Mouse (Mus musculus) left cerebral cortex, postnatal 14 days (tissue): Measurements from ENCODE around the gene Mrpl43. TPM values are rescaled to one million over a fixed set of nuclear protein-coding genes. Genes with fewer than 3 reads are reported as not detected.

Source experiments
- DNase-seq, 2 experiments: peaks; one replicate each; pipeline ENCODE4 v3.0.0; 2021 to 2022; ENCODE audit warnings: low spot score in 2 of 2, mixed read lengths in 1 of 2
- intact Hi-C: fragments of 180-260 bp; cut with DNase I; formaldehyde crosslinking; loops from one replicate; pipeline ENCODE4 v1.15.1; 2025
- total RNA-seq, 2 experiments: library from RNA; stranded (reverse); gene quantifications; 2 replicates each; pipeline ENCODE4 v1.2.3; 2021

The Mrpl43 gene
- total RNA-seq, 2 experiments from 2014 or later: 41.2 to 44.6 TPM

DNA sequence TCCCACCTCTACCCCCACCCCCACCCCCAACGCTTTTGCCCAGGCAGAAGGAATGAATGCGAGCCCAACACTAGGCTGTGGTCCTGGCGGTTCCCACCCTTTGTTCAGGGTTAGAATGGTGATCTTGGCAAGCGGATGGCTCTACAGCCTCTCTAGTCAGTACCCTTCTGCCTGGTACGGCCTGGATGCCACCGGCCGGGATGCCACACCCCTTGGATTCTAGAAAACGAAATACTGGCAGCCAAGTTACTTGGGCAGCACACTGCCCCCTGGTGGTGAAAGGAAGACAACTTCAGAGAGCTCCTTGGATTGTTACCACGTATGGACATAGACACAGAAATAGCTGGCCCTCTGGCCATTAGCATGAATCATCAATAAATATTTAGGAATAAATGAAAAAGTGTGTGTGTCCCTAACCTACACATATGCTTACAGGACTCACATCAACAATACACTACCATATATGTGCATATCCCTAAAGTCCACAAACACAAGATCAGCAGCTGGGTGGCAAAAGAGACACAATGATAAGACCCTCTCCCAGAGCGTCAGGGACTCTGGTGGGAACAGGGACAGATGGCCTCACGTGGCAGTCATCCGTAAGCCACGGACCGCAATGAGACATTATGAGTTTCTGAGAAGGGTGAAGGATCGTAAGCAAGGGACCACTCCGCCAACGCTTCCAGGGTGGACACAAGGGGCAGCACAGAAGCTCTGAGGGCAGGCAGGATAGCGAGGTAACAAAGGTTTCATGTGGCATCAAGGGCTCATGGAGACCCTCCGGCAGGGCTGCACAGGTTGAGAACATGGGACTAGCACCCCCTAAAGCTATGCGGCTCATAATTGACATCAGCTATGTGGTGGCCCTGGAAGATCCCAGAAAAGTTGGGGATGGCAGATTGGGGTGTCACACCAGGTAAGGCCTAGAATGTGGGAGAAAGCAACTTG is 24.8 kb upstream of the Mrpl43 start:
- intact Hi-C loops: loop anchor here (2.0 to 5.0 kb wide), 2 partner anchors 18 to 44 kb away; partner anchors contain the start of gene Sema4g
- peak; percentile 88 to 90 for DNase-seq

GRCm38 (mm10) chr19:45030111-45030510 is 23.9 kb upstream of the Mrpl43 start:
- intact Hi-C loops: loop anchor here (2.0 to 5.0 kb wide), 2 partner anchors 17 to 43 kb away; partner anchors contain the start of gene Sema4g
- DNase-seq: no peak

DNA sequence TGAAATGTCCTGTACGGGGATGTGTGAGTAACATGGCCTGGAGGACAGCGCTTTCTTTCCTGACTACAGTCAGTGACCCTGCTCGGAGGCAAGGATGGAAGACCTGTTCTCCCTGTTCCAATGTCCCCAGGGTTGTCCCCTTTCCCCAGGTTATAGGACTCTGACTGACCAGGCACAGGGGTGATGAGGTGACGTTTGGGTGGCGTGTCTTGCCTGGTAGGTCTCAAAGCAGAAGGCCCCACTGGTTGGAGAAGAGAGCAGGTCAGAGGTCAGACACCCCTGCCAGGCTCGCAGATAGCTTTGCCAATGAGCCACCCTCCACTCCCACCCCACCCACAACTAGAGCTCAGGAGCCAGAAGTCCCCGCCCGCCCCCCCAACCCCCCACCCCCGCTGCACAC is 23.3 kb upstream of the Mrpl43 start:
- no peak for DNase-seq
- intact Hi-C loops: no loop called here

DNA sequence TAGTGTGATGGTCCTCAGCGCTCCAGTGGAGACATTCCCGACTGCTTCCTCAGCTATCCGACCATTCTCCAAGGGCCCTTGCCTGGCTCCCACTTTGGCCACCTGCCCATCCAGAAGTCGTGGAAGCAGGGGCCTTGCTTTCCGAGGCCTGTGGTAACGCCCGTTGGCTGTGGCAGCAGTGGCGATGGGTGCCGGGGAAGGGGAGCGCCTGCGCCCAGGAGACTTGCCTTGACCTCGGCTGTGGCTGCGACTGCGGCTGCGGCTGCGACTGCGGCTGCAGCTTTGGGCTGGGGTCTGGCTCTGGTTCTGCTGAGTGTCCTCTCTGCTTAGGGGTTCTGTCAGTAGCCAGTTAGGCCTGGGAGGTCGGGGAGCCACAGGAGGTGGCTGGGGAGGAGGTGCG is 22.5 kb upstream of the Mrpl43 start:
- intact Hi-C loops: no loop called here
- no peak for DNase-seq

DNA sequence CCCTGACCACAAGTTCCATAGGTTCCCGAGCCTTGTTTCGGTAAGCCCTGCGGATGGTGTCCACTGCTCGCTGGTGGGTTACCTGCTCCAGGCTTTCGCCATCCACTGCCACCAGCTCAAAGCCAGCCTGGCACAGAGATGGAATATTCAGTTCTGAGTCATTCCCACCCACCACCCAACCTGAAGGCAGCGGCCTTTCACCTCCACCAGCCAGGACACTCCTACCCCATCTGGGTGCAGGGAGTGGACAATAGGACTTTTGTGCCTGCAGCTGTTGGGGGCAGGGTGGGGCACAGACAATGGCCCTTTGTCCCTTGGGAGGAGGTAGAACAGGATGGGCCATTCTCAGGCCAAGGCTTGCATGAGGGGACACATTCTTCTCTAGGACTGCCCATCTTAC is 21.6 kb upstream of the Mrpl43 start:
- DNase-seq: no peak
- intact Hi-C loops: no loop called here

DNA sequence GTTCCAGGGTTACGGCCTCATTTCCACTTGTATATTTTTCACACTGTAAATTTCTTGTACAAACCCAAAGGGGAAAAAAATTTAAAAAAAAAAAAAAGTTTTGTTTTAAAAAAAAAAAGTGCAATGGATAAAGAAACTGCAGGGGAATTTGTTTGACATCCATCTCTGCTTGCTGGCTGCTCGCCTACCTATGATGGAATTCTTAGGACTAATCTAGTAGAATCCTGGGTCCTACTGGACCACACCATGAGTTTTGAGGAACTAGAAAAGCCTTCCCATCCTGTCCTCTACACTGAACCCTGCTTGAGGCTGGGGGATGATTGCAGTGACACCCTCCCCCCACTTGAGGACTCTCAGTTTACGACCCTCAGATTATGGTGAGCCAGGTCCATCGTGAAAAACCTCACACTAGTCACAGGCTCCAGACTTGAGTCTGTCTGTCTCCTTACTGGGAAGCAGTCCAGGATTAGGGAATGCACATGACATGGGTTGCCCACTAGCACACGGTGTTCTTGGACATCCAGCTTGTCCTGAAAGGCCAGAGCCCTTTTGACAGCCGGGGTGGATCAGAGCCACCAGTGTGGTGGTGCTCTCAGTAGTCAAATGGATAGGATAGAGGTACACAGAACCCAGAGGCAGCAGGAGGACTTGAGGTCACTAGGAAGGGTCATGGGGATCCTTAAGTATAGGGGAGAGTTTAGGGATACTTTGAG is 20.9 kb upstream of the Mrpl43 start:
- DNase-seq: no peak
- intact Hi-C loops: no loop called here

- intact Hi-C loops: no loop called here
- DNase-seq: no peak
Measured at GRCm38 (mm10) chr19:45025937-45026568, 19.8 kb upstream of the Mrpl43 start.

DNA sequence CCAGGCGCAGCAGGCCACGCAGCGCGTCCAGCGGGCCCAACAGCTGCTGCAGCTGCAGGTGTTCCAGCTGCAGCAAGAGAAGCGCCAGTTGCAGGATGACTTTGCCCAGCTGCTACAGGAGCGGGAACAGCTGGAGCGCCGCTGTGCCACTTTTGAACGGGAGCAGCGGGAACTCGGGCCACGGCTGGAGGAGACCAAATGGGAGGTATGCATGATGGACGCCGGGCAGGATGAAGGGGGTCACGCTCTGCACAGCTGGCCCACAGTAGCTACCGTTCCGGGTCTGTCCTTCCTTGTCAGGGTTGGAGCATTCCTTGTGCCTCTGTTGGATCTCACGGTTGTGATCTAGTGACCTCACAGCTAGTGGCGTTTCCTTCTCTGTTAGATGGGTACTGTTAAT is 18.5 kb upstream of the Mrpl43 start:
- intact Hi-C loops: no loop called here
- DNase-seq: no peak

GRCm38 (mm10) chr19:45023993-45024392 is 17.8 kb upstream of the Mrpl43 start:
- intact Hi-C loops: no loop called here
- no peak for DNase-seq

- DNase-seq: no peak
- intact Hi-C loops: no loop called here
Measured at GRCm38 (mm10) chr19:45021362-45021761, 15.1 kb upstream of the Mrpl43 start.

DNA sequence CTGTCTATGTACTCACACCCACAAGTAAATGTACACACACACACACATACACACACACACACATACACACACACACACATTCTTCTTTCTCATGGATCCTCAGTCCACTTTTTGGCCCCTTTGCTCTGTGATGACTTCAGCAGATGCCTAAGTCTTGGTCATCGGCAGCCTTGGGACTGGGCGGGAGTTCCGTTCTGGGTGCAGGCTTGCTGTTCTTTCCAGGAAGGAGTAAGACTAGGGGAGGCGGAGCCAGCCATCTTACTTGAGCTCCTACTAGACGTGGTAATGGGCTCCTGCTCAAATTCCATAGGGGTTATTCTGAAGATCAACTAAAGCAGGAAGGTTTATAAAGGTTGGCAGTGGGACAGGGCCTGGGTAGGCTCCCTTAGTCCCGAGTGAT is 14.1 kb upstream of the Mrpl43 start:
- no peak for DNase-seq
- intact Hi-C loops: no loop called here

GRCm38 (mm10) chr19:45018351-45018831 is 12.1 kb upstream of the Mrpl43 start:
- DNase-seq: no peak
- intact Hi-C loops: no loop called here

DNA sequence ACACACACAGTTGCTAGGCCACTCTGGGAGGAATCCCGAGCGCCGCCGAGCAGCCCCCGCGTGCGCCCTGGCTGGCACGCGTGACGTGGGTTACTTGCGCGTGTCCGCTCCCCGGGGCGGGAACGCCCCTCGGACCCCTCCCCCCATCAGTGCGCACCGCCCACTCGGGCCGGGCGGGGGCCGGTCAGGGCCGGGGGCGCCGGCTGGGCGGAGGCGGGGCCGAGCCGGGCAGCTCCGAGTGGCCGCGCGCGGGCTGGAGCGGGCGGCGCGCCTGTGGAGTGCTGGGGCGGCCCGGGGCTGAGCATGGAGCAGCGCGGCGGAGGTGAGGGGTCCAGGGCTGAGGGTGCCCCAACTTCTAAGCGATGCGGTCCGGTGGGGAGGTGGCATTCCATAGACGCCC is 11.7 kb upstream of the Mrpl43 start:
- peak; percentile 75 to 90 for DNase-seq
- intact Hi-C loops: loop anchor here (1.0 kb wide), 1 partner anchor 29 kb away; the partner anchor contains the start of gene Sfxn3

DNA sequence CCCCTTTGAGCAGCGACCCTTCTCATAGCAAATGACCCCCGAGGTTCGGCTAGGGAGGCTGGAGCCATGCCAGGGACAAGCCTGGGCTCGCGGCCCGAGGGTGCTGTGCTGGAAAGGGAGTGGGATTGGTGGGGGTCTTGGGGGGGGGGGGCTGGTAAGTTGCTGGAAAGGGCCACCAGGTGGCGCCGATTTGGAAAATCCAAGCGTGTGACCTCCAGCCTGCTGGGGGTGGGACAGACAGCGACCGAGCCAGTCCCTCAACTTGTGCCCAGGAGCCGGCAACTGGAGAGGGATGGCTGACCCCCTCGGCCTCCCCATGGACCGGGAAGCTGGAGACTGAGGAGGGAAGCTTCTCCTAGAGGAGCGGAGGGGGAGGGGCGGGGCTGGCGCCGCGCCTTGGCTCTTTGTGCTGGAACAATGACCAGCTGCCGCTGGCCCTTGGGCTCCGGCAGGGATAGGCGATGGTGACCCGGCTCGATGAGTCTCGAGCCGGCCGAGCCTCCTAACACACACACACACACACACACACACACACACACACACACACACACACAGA is 11.1 kb upstream of the Mrpl43 start:
- intact Hi-C loops: loop anchor here (1.0 kb wide), 1 partner anchor 30 kb away; the partner anchor contains the start of gene Sfxn3
- DNase-seq: peak; percentile 73 to 82

GRCm38 (mm10) chr19:45016341-45017215 is 10.3 kb upstream of the Mrpl43 start:
- intact Hi-C loops: loop anchor here (1.0 kb wide), 1 partner anchor 31 kb away; the partner anchor contains the start of gene Sfxn3
- peak; percentile 63 to 85 for DNase-seq

DNA sequence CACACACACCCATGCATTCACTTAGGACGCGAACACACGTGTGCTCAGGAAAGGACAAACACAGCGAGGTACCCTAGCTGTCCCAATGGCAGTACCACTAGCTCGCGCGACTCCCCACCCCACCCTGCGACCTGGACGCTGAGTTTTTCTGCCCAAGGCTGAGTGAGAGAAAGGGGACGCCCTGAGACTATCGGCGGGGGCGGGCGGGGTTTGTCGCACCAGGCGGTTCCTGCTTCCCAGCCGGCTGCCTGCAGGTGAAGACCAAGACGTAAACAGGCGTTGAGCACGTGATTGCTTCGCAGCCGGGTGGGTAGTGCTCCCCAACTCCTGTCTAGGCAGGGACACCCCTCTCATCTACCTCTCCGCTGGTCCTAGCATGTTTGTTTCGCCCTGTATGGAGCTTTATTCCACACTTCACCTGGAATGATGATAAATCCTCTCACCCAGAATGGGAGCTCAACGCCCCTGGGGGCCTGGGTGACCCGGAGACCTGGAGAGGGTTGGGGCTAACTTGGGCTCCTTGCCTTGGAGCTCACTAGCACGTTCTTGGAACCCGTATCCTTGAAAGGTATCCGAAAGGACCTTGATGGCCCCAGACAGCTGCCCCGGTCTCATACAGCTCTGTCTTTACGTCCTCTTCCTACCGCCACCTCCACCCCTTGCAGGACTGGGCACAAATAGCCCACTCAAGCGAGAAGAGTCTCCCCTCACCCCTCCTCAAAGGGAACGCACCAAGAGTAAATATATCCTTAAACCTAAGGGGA is 9.5 kb upstream of the Mrpl43 start:
- DNase-seq: no peak
- intact Hi-C loops: no loop called here

- intact Hi-C loops: loop anchor here (5.0 kb wide), 1 partner anchor 203 kb away; no protein-coding TSS in a partner anchor
- DNase-seq: no peak
Measured at GRCm38 (mm10) chr19:45014981-45015402, 8.8 kb upstream of the Mrpl43 start.
